Mouse (Mus musculus): ENCODE measurements around the gene Ank2.
A peak's percentile ranks its signal among the peaks of the same experiment; 100 is the strongest.

The Ank2 gene

DNA sequence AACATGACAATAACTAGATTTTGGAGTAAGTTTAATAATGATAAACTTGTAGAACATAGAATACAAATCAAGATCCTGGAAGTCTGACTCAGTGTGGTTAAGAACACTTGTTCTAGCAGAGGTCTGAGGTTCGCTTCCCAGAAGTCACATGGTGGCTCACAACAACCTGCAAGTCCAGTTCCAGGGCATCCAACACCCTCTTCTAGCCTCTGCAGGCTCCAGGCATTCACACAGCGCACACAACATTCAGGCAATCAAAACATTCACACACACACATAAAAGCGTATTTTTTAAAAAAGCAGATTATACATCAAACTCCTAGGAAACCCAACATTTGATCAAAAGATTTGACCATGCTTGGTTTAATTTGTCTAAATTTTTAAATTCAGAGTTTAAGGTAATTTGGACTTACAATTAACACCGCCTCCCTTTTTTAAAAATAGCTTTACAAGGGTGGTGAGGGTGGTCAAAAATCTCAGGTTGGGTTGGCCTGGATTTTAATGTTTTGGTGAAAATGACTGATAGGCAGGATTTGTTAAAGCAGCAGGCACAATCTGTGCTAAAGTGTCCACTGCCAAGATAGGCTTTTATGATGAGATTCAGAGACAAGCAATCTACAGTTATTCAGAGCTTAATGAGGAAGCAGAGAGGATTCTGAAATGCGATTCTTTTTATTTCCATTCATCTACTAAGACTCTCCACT lies 310.9 kb downstream of the Ank2 start:
- DNase-seq (ENCODE audit: extremely low spot score, low read depth, low spot score): no peak

DNA sequence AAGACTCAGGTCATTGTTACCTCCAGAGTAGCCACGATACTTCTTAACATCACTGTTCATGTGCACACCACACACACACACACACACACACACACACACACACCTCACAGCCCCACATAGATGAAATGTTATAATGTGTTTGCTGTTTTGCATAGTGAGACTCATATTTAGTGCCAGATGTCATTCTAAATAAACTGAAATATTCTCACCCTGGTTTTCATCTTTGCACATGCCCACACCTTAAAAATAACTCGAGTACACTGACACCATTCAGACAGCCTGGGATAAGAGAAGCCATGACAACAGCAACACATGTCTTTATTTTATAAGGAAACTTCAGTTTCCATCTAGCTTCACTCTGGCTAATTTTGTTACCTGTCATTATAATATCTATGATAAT lies 312.1 kb downstream of the Ank2 start:
- no peak for DNase-seq (ENCODE audit: extremely low spot score, low read depth, low spot score)

DNA sequence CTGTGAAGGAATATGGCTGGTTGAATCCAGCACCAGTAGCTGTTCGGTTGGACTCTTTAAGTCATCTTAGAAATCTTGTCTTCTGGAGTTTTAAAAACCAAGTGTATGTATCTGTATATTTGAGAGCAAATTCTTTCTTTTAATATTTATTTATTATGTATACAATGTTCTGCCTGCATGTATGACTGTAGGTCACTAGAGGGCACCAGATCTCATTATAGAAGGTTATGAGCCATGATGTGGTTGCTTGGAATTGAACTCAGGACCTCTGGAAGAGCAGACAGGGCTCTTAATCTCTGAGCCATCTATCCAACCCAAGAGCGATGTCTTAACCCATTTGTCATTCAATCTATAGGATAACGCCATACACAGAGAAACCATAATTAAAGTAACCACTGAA lies 312.9 kb downstream of the Ank2 start:
- DNase-seq (ENCODE audit: extremely low spot score, low read depth, low spot score): no peak

DNA sequence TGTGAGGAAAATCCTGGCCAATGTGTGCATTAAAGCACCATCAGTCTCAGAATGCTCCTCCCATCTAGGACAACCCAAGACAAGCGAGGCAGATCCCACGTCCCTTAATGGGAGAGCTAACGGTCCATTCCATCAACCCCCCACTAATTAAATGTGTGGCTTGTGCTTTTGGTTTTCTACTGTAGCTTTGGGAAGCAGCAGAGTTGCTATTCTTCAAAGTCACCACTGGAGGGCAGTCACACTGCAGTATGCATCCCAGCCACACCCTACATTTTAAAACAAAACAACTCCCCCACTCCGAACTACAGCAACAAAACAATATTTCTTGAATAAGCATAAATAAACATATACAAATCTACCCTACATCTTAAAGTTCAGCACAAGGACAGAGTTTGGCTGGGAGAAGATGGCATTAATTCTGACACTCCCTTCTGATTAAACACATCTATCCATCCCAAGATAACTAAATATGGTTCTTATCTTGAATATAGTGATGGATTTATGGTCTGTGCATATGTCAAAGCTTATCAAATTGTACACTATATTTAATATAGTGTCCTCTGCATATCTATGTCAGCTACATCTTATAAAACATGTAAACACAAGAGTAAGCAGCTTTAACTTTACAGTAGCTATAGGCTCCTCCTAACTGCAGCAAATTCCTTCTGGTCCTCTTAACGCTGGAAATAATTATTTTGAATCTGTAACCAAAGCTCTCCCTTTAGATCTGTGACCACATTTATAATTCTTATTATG lies 315.0 kb downstream of the Ank2 start:
- no peak for DNase-seq (ENCODE audit: extremely low spot score, low read depth, low spot score)

DNA sequence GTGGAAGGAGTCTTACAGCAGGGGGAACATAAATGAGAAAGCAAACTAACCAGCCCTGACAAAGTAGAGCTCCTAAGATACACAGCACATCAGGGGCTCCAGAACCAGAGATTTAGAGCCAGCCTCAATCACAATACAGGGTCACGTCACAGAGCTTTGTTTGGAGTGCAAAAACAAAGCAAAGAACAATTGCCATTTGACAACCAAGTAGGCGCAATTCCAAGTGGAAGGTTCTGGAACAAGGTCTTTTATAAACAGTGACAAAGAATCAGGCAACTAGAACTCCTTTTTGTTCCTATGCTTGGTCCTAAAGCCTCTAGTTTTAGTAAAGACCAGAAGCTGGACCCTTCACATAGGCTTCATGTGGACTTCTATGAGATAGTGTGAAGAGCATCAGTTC lies 326.5 kb downstream of the Ank2 start:
- no peak for DNase-seq (ENCODE audit: extremely low spot score, low read depth, low spot score)

DNA sequence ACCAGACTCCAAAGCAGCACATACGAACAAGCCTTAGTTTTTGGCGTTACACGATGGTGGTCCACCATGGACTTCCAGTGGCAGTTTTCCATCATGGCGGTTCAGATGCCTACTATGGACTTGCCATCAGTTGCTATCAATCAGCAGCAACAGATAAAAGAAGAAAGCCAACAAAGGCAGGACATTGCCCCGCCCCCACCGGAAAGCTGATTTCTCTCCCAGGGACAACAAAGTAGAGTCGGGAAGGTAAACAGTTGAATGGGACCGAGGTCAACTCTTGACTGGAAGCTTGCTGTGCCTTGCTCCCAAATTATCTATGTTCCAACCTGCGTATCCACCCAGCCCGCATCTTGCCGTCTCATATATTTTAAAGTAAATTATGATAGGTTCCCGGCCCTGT lies 328.9 kb downstream of the Ank2 start:
- no peak for DNase-seq (ENCODE audit: extremely low spot score, low read depth, low spot score)

DNA sequence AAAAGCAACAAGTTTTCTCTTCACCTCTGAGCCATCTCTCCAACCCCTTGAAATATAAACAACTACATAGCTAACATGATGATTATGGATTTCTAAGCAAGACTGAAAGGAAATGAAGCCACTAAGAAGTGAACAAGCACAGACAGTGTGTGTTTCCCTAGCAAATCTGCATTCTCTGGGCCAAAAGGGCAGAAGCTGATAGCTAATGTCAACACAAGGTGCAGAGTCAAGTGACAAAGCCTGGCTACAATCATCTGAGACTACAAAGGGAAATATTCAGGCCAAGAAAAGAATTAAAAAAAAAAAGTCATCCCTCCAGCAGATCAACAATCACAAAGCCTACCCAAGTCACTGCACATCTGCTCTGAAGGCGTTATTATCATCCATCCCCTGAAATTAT lies 330.0 kb downstream of the Ank2 start:
- no peak for DNase-seq (ENCODE audit: extremely low spot score, low read depth, low spot score)

DNA sequence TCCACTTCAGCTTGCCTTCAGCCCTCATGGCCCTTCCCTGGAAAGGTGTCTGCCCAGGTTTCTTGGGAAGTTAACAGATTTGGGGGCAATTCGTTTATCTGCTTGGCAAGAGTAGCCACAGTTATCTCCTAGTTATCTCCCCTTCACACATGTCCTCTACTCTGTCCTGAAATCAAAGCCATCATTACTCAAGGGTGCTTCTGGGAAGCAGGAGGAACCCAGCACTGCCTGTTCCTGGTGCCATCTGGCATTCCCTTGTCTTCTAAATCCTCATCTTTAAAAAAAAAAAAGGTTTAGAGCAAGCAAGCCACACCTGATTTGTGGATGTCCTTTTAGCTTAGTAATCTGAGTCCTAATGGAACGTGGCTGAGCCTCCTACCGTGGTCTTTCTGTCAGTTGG lies 335.4 kb downstream of the Ank2 start:
- no peak for DNase-seq (ENCODE audit: extremely low spot score, low read depth, low spot score)

DNA sequence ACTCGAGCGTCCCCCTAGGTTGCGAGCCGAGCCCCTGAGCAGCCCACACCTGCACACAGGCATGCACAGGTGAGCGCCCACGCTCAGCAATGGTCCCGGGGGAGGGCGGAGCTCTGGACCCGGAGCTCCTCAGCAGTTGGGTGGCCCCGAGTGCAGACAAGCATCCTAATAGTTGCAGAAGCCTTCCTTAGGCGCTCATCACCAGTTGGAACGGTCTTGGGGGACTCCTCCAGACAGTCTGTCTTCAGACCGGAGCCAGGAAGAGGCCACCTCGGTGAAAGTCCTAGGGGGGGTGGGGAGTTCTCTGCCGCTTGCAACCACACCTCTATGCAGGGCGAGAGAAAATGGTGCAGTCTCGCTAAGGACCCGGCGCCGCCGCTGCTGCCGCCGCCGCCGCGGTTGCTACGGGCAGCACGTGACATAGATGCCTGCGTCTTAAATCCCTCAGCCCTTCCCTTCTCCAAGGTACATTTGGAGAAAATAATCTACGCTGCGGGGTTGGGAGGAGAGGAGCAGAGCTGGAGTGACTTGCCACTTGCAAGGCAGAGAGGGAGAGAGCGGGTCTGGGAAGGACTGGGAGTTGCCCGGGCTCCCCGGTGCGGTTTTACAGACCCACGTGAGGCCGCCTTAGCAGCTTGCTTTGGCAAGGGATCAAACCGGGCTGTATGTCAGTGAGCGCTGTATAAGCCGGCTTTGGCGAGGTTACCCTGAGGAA lies 337.0 kb downstream of the Ank2 start:
- DNase-seq (ENCODE audit: extremely low spot score, low read depth, low spot score): no peak

DNA sequence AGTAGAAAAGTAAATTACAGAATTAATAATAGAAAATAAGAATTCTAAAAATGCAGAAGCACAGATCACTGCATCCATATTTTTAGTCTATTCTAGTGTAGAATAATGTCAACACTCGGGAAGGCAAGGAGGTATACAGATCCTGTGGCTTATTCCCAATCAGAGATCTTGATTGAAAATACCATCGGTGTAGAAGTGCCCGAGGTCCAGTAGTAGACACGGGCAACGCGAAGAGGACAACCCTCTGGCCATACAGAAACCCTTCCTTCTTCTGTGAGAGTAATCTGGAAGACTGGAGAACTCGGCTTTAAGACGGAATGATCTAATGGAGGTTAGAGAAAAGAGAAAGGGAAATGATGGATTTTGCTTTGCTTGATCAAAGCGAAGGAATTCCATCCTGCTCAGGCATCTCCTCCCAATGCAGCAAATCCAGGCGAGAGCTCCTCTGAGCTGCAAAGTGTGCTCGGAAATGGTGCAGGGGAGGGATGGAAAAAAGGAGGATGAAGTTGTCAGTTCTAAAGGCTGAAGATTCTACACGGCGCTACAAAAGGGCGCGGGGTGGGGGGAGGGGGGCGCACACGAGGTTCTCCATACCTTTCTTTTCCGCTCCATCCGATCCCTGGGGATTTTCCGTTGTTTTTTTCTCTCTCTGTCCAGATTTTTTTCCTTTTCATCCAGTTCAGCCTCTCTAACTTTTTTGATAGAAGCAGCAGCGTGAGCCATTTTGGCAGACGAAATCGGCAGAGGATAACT lies 337.9 kb downstream of the Ank2 start:
- peak; percentile 14 for DNase-seq (ENCODE audit: extremely low spot score, low read depth, low spot score)

DNA sequence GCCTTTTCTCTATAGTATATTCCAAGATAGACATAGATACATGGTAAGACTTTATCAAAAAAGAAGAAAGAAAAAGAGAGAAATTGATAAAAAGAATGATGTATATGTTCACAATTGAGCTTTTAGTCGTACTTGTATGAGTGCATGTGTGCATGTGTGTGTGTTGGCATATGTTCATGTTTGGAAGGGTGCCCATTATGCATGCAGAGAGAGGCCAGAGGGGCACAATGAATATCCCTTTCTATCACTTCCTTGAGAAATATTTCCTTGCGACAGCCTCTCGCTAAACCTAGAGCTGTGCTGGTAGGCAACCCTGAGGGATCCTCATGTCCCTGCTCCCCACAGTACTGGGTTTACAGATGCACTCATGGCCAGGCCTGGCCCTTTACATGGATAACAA lies 341.4 kb downstream of the Ank2 start:
- DNase-seq (ENCODE audit: extremely low spot score, low read depth, low spot score): no peak

DNA sequence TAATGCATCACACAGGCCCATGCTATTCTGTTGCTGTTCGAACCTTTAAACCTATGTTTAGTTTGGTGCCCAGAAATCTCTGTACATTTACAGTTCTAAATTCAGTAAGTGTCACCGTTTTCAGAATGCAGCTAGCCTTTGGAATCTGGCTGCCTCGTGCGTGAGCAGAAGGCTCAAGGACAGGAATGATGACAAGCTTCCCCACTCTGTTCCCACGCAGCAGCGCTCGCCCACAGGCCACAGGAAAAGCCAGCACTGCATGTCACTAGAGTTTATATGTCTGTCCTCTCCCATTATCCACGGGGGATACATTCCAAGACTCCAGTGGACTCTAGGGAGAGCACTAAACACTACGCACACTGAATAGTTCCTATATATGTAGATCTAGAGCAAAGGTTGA lies 343.1 kb downstream of the Ank2 start:
- no peak for DNase-seq (ENCODE audit: extremely low spot score, low read depth, low spot score)

DNA sequence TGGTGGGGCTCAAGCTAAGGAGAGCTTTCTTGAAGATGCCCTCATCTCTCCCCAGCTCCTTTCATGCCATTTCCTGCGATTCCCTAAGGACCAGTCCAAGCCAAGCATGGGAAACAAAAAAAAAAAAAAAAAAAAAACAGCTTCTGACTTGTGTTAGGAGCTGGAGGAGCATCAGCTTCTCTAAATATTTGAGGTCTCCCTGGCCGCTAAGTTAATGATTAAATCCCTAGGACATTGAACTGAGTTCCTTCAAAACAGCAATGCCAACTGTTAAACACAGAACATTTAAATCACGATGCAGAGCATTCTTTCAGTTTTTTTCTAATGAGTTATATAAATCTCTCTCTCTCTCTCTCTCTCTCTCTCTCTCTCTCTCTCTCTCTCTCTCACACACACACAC lies 345.3 kb downstream of the Ank2 start:
- DNase-seq (ENCODE audit: extremely low spot score, low read depth, low spot score): no peak

DNA sequence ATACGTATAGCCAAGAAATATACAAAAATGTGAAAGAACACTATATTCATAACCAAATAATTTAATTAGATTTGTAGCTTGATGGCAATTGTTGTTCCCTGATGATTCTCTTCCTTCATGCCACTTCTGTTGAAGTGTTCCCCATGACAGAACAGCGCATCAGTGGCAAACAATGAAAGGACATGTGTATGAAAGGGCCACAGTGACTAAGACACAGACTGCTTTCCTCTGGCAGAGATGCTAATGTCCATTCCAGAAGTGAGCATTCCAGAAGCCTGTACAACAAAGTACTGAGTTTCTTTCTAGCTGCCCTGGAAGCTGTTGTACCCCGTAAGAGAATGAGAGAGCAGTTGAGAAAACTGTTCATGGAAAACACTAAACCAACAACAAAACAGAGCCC lies 345.7 kb downstream of the Ank2 start:
- no peak for DNase-seq (ENCODE audit: extremely low spot score, low read depth, low spot score)

DNA sequence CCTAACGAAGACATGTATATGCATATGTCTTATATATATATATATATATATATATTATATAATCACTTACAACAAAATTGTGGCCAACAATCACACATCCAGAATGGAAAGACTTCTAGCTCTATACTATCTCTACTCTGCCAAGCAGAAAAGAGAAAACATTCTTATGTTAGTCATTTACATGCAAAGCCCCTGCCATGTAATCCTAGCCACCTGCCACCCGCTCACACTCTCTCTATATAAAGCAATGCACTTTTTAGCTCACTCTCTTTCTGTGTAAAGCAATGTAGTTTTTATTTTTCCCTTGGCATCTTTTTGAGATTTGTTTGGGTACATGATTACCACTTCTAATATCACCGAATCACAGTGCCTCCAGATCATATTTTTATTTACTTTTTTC lies 350.5 kb downstream of the Ank2 start:
- no peak for DNase-seq (ENCODE audit: extremely low spot score, low read depth, low spot score)

DNA sequence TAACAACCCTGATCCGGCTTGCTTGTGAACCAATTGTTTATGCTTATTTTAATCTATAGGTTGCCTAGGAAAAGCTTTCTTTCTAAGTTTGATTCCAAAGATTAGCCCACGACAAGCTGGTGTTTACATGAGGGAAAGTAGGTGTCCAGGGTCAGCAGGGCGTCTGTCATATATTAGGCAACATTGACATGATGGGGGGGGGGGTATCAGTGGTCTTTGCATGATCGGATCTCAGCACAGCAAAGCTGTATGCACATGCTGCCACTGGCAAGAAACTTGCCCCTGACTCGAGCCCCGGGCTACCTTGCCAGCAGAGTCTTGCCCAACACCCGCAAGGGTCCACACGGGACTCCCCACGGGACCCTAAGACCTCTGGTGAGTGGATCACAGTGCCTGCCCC lies 358.6 kb downstream of the Ank2 start:
- no peak for DNase-seq (ENCODE audit: extremely low spot score, low read depth, low spot score)

DNA sequence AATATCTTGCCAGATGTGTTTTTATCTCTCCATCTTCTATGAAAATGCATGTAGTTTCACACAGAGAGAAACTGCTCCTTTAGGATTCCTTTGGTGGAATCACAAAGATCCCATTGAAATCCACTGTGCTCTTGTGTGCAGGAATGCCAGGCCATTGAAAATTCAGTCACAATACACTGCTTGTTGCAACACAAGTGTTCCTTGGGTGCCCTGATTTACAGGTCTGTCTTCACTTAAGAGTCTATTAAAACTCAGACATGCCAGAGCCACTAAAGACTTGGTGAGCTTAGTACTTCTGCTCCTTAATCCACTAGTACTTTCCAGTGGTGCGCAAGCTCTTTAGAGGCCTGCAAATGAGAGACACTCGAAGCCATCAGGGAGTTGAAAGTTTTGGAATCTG lies 359.5 kb downstream of the Ank2 start:
- peak; percentile 62 for DNase-seq (ENCODE audit: extremely low spot score, low read depth, low spot score)

DNA sequence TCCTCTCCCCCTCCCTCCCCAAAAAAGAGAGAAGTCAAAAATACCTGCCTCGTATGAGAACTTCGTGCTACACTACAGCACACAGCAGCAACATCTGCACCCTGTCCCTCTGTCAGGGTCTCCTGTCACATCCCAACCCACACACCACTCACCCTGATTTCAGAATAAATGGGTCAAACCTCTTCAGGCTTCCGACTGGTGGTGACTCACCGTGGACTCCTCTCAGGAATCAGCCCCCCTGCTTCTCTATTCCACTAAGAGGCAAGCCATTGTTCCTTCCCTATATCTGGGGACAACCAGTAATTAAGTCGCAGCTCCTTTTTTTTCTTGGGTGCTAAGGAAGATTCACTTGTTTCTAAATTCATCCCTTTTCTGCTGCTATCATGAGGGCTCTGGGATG lies 361.6 kb downstream of the Ank2 start:
- DNase-seq (ENCODE audit: extremely low spot score, low read depth, low spot score): no peak

DNA sequence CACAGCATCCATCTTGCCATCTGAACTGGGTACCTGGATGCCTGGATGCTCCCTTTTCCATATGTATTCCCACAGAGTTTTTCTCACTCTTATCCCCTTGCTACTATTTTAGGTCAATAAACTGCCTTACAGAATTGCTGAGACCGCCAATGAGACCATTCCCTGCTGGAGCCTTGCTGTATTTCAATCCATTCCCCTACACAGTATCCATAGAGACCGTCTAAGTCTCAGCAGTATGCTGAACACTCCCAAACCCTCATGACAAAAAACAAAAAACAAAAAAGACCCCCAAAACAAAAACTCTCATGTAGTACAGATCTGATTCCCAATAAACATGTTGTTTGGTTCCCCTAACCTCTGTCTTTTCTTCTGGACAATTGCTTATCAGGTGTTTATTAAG lies 365.1 kb downstream of the Ank2 start:
- DNase-seq (ENCODE audit: extremely low spot score, low read depth, low spot score): no peak

DNA sequence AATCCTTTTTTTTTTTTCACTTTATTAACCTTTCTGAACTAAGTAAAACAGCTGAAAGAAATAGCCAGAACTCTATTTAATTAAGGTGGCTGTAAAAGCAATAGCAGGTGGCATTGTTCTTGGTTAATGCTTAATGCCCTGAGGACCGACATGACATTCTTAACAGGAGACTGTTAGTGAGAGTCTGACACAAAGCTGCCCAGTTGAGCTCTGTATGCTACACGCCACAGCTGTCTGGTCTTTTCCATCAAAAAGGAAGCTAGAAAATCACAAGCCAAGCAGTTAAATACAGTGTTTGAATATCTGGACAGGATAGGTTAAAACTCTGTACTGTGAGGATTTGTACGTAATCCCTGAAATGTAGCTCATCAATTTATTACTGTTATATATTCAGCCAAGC lies 368.1 kb downstream of the Ank2 start:
- no peak for DNase-seq (ENCODE audit: extremely low spot score, low read depth, low spot score)

DNA sequence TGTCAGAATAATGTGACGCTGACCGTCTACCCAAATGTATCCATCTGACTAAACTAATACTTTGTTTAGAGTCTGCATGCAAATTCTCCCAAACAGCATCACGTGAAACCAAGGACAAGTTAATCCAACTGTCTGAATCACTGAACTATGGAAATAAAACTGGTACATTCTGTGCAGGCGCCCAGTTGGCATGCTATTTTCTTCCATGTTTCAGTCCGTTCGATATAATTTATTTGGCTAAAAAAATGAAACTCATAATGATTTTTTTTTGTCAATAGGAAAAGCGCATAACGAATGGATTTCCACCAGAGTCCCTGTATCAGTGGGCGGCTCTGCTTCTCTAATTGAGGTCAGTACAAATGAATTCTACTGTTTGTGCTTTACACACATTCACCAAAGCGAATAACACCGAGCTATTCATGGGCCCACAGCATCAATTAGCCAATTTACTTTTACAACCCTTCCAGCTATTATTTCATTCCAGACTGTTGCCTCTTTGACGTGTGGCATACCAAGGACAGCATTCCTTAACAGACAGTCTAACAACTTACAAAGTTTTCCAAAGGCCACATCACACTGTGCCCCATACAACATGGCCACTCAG lies 368.9 kb downstream of the Ank2 start:
- no peak for DNase-seq (ENCODE audit: extremely low spot score, low read depth, low spot score)
